Mouse (Mus musculus) cerebellum, adult 8-10 months (tissue): ENCODE measurements around the gene March7.

Source experiments
- DNase-seq: peaks from one replicate; pipeline ENCODE4 v3.0.0; 2022

March7 gene

DNA sequence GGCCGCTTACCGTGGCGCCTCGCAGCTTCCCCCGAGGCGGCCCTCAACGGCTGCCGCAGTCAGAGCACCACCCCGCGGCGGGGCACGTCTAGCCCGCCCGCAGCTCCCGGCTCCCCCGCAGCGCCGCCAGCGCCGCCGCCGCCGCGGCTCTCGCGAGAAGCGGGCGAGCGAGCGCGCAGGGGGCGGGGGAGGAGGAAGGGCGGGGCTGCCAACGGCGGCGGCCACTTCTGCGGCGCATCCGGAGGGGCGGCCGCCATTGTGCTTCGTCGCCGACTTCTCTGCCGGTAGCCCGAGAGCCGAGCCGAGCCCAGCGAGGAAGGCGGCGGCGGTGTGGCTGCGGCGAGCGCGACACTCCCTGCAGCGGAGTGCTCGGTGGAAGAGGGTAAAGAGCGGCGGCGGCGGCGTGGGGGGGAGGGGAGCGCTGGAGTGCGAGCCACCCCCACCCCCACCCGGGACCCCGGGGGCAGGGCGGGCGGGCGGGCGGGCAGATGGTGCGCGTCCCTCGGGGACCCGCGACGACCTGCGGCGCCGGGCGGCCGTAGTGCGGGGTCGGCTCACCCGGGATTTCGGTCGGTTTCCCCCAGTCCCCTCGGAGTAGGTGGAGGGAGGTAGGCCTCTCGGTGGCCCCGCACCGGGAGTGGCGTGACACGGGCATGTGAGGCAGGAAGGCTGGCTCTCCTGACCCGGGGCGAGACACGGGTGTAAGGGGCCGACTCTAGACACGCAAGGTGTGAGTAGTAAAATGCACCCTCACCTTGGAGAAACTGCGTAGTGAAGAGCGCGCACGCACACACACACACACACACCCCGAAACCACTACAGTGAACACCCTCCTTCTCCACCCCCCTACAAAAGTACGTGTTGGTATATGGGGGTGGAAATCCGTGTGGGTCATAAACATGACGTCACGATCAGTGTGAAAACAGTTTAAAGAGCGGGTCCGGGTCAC lies at the start of gene March7, which contains the start of gene Baz2b:
TSS of gene March7 (plus strand) at position 185 of the 949 bp plus-strand sequence.
TSS of gene Baz2b (minus strand) at position 137 of the 949 bp plus-strand sequence.
- peak; percentile 80 for DNase-seq

DNA sequence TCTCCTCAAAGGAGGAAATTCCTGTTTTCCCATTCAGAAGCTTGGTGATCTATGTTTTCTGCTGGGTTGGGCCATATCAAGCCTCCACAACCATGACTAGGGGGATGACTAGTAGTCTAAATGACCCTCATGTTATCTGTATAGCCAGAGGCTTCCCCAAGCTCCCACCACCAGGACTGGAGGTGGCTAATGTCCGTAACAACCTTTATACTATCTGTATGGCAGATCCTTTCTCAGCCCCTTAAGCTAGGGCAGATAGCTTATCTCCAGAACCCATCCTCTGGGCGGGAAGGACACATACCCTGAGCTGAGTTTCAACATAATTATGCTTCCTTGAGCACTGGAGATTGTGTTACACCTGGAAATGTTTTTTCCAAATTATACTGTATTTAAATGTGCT lies 45.9 kb upstream of the March7 start:
- DNase-seq: no peak

DNA sequence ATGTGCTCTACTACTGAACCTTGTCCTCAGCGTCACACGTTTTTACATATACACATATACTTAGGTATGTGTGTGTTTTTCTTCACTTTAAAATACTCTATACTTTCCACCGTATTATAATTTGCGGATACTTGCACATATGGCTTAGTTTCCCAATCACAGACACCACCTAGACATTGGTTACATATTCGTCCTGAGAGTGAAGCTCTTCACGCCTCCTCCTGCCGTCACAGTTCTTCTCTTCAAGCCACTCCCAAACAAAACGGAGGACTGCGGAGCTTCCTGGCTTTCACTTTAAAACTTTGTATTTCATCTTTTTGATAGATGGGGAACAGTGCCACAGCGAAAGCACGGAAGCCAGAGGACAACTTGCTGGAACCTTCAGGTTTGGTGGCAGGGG lies 44.0 kb upstream of the March7 start:
- DNase-seq: no peak

DNA sequence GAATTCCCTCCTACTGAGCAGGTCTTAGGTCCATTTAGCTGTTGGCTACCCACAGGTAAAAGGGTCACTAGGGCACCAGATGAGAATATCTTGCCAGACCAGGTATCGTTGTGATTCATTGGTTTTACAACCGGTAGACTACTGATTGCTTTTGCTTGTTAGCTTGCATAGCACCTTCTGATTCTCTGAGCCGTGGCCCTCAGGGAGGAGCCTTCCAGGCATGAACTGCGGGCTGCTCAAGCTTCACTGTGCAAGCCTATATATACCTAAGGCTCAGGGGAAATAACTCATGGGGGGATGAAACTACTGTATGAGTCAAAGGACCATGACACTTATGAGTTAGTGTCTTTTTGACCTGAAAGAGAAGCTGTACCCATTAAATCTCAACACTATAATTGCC lies 42.8 kb upstream of the March7 start:
- no peak for DNase-seq

DNA sequence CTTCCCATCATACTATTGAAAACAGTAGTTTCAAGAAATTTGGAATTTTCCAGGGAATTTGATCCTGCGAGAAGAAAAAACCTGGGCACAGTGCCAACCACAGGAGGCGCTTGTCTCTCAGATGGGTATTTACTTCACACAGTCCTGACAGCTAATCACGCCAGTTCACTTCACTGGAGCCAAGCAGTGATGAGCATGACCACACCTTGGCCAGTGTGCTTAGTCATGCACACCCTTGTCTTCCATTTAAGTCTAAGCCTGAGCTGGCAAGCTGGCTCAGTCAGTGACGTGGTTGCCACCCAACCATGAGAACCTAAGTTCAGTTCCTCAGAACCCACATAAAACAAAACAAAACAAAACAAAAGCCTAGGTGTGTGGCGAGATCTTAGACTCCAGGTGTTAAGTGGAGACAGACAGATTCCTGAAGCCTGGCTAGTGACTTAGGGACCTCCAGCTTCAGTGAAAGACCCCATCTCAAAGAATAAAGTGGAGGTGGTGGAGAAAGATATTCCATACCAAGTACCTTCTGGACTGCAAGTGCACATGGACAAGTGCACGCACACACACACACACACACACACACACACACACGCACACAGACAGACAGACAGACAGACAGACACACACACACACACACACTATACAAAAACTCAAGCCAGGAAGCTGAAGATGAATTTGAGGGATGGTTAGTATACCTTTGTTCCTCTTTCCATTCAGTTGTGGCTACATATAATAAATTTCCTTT lies 37.7 kb upstream of the March7 start:
- DNase-seq: peak; percentile 27

DNA sequence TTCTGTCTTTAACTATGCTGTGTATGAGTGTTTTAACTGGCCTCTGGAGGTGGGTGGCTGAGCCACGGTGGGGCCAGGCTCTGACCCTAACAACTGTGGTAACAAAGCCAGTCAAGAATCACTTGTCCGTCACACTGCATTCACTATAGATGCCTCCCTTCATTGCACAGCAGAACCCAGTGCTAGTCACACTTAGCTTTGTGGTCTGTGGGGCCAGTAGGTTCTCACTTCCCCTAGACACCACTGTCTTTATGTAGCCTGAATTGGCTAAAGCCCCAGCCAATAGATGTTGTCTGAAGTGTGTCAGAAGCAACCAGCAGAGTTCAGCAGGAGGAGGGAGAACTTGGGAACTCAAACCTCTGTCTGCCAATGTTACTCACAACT lies 37.2 kb upstream of the March7 start:
- DNase-seq: no peak

DNA sequence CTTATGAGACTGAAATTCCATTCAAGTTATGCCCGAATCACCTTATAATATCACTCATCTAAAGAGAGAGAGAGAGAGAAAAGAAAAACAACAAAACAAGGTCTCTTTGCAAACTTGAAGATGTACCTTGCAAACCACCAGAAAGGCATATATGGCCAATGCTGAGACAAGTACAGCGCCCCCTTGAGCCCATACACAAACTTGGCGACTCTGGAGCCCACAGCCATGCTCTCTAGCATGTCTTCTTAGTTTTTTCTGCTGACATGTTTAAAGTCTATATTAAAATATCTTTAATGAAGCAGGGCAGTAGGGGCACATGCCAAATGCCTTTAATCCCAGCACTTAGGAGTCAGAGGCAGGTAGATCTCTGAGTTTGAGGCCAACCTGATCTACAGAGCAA lies 36.5 kb upstream of the March7 start:
- no peak for DNase-seq

DNA sequence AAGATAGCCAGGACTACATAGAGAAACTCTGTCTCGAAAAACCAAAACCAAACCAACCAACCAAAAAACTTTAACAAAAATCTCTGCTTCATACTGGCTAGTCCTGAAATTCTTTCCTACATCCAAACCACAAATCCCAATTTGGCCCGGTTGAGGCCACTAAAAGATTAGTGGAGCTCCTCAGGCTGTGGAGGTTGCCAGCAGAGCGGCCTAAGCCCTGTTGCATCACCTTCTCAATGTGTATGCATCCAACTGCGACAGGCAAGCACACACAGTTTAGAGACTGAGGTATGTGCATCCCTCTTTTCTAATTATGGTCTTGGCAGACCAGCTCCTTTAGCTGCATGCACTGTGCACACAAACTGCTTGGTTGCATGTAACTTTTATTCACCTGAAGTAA lies 36.1 kb upstream of the March7 start:
- no peak for DNase-seq

DNA sequence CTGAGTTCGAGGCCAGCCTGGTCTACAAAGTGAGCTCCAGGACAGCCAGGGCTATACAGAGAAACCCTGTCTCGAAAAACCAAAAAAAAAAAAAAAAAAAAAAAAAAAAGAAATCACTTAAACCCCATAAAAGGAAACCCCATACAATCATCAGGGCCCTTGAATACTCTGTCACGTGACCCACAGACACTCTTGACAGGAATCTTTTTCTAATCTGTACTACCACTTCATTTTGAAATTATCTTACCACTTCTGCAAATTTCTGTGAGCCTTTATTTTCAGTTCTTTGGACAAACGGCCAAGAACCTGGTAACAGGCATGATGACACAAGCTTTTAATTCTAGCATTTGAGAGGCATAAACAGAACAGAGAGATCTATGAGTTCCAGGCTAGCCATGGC lies 34.6 kb upstream of the March7 start:
- DNase-seq: no peak

DNA sequence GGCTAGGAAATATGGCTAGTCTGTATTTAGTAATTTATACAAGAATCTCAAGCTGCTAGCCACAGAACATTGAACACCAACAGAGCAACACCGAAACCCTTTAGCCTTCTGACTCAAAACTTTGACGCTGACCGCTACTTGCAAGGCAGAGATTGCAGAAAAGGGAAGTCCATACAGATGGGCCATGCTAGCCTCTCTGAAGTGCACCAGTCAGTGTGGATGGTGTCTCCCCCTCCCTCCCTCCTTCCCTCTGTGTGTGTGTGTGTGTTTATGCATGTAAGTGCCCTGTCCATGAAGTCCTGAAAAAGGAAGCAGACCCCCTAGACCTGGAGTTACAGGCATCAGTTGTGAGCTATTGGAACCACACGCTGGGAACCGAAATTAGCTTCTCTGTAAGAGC lies 33.6 kb upstream of the March7 start:
- no peak for DNase-seq

DNA sequence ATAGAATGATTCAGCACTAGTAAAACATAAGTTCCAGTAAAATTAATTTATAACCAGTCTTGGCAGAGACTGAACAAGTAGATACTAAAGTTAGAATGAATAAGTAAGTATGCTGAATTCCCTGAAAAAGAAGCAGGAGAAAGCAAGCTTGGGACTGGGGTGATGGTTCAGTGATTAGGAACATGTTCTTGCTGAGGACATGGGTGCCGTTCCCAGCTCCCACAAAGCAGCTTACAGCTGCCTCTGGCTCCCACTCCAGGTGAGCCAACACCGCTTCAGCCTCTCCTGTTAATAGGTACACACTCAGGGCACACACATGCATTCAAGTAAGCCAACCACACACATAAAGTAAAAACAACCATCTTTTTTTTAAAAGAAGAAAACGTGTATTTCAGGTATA lies 32.2 kb upstream of the March7 start:
- no peak for DNase-seq

DNA sequence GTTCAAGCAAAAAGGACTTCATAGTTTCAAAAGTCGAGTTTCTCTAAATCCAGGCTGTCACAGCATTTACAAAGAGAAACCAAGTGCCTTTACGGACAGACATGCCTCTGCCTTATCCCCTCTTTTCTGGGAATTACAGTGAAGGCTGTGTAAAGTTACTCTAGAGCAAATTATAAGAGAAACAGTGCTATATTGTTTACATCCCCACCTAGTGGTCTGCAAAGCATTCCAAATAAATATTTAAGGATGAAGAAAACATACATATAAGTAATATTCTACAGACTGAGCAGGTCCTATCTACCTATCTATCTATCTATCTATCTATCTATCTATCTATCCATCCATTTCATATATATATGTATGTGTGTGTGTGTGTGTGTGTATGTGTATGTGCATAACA lies 28.0 kb upstream of the March7 start:
- DNase-seq: no peak

DNA sequence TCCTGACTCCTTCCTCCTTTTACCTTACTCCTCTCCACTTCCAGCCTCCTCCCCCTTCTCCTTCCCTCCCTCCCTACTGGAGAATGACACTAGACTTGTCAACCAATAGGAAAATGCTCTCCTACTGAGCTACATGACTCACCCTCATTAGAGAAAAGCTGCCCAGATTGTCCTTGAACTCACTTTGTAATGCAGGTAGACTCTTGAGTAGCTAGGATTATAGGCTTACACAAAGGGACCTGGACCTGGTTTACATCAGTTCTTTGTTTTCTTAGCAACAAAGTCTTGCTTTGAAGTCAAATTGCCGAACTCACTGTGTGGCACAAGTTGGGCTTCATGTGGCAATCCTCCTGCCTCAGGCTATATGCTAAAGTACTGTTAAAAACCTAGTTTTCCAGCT lies 12.8 kb upstream of the March7 start:
- DNase-seq: no peak

DNA sequence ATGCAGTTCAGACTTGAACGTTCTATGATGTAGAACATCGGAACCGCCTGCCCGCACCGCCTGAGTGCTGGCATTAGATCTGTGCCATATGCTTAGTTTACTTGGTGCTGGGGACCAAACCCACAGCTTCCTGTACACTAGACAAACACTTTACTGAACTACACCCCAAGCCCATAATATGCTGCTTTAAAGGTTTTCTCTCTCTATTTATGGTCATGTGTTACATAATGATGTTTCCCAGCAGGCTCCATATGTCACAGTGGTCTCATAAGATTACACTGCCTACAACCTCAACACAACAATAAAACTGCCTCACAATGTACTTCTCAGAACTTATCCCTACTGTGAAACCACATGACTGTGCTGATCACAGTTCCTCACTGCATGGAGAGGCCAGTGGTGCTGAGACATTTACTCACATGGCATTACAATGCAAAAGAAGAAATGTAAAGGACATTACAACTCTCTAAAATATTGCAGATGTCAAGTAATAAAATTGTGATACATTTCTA lies 9.6 kb upstream of the March7 start:
- no peak for DNase-seq

DNA sequence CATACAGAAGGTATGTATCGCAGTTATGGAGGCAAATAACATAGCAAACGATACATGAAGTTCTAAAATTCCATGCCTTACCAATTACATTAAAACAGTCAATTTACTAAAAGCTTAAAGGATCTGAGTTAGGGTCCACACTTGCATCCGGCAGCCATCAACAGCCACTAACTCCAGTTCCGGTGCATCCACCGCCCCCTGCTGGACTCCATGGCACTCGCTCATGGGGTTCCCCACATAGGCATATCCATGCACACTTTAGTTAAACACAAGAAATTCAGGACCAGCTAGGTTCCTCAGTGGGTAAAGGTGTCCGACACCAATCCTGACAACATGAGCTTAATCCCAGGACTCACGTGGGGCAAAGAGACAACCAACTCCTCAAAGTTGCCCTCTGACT lies 9.0 kb upstream of the March7 start:
- DNase-seq: no peak

DNA sequence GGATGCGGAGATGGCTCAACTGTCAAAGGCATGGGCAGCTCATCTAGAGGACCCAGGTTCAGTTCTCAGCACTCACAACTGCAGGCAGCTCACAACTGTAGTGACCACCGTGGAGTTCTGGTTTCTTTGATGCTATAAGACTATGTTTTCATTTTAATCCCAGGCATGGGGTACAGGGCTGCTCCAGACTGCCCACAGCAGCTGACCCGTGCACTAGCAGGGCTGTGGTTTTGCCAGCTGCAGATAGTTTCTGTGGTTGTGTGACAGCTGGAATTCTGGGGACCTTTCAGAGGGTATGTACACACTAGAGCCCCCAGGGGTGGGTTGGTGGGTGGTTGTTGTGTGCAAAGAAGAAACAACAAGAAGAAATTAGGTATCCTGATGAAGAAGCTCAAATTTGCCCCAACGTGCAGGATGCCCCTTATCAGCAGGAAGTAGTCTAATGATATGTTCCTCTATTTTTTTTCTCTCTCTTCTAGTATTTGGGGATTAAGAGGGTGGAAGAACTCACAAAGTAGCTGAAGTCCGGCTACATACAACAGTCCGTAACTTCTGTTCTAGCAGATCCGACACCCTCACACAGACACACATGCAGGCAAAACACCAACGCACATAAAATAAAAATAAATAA lies 6.7 kb upstream of the March7 start:
- DNase-seq: no peak

DNA sequence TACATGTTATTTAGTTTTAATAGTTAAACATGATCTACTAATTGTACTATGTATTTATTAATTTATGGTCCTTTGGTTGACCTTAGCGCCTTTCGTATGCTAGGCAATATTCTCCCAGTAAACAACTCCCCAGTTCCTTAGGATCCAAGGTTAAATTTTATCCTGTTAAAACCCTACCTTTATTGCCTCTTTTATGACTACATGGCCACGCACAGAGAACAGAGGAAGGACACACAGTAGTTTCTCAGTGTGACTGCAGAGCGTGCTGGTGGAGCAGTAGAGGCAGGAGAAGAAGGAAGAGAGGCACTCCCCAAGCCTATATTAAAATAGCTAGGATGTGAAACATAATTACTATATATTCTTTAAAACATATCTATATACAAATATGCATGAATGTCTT lies 6.0 kb upstream of the March7 start:
- no peak for DNase-seq

DNA sequence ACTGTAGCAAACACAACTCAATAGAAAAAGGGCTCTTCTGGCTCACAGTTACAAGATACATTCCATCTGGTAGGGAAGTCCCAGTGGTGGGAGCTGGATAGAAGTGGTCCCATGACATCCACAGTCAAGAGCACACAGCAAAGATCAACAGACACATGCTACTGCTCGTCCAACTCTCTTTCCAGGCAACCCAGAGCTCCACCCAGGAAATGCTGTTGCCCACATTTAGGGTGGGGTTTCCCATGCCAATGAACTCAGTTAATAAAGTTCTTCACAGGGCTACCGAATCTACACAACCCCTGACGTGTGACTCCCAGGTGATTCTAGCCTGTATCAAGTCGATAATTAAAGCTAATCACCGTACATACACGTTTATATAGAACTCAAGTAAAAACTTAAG lies 5.5 kb upstream of the March7 start:
- no peak for DNase-seq

DNA sequence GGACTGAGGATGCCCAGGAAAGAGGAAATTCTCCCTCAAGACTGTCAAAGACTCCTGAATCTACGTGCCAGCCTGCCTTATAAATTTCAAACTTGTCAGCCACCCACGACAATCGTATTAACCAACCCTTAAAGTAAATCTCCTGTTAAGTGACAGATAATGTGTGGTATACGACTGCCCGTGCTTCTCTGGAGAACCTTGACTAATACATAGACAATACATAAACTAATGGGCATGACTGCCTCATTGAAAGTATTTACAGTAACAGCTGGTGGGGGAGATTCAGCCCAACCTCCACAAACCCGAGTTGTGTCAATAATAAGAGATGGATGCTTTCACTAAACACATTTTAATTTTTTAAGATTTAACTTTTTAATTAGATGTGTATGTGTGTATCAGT lies 3.9 kb upstream of the March7 start:
- DNase-seq: no peak

DNA sequence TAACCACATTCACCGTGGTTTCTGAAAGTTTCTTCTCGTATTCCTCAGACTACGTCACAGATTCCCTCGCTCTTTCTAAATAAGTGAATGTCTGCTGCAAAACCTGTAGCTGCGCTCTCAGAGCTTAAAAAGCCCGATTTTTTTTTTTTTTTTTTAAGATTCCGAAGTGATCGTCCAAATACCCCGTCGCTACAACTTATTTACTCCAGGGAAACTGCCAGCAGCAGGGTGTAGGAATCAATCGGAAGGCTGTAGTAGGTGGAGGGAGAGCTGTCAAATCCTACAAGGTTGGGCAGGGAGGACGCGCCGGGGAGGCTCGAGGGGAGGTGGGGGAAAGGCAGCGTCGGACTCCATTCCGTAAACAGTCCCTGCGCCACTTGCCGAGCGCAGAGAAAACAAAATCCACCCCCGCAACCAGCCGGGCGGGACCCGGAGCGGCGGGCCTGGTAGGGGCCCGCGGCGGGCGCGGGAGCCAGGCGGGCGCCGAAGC lies 520 bp upstream of the March7 start:
- DNase-seq: peak; percentile 56

DNA sequence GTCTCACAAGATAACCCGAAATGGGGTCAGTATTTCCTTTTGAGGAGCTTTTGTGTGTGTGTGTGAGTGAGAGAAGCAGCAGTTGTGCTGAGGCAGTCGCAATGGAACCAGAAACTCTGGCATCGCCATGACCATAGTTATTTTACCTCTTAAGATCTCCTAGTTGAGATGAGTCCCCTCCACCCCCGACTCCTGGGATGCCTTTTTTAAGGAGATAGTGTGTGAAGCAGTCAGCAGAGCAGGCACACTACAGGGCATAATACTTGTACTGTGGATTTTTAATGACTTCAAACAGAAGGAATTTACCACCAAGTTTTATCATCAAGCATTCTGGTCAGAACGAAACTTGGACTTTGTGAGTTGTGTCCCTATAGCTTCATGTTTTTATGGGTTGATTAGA lies 1.1 kb downstream of the March7 start:
- no peak for DNase-seq

DNA sequence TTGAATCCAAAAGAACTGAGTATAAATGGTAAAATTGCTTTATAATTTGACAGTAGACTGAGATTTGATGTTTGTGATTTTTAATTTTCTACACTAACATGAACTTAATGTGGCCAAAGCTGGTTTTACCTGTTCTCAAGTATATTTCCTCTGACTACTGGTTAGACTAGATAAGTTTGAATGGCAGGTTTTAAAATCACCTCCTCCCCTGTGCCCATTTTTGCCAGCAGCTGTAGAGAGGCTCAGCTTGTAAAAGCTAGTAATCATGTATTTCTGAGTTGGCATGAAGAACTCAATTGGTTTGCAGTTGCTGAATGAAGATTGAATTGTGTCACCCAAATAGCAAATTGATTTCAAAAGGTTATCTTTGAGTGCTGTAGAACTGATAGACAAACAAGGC lies 2.8 kb downstream of the March7 start:
- DNase-seq: no peak

DNA sequence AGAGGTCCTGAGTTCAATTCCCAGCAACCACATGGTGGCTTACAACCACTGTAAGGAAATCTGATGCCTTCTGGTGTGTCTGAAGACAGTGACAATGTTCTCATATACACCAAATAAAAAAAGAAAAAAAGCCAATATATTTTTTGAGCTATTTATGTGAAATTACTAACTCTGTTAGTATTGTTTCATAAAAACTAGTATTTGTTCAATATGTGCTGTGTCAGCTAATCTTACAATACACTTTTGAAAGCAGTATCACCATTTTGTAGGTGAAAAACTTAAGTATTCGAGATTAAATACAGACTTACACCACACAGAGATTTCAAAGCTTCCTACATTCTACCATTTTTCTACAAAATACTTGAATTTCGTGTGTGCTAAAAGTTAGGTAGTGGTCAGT lies 5.0 kb downstream of the March7 start:
- no peak for DNase-seq
